Mouse (Mus musculus): ENCODE measurements at regions not wholly inside any gene's neighbourhood (a gene's known extent, or its start where the extent isn't known, plus 50 kb on each side); places are given as distances from the start of the nearest gene placed in this dataset.

- no peaks in the 10 kb centered on the region for H3K27me3 ChIP-seq (replicated peaks; ENCODE audit: insufficient read depth, low read length)
- H3K4me3 ChIP-seq (ENCODE audit: low read depth, low read length), result no peak overlapping the region
- no peaks in the 10 kb centered on the region for H3K9me3 ChIP-seq (ENCODE audit: low read length)
- H3K36me3 ChIP-seq (ENCODE audit: insufficient read depth, low read length), result no peaks in the 10 kb centered on the region
- H3K4me2 ChIP-seq (replicated peaks; ENCODE audit: low read depth, low read length), result peak overlapping the region; percentile 40
- TF ChIP-seq CTCF (IDR thresholded peaks at IDR 0.05) (peak; percentile 77), EP300 (IDR thresholded peaks at IDR 0.05) (no peak)
- no peak overlapping the region for H3K27ac ChIP-seq (ENCODE audit: low read length)
- WGBS, result 16% methylated on average over 16 of the region's 16 CpGs
- DNase-seq (ENCODE audit: low spot score) (peak; percentile 76), ATAC-seq (no peak; the same call in 1 of the 2 replicates)
- H3K4me1 ChIP-seq (ENCODE audit: insufficient read depth, low read depth, low read length), result peaks cover 3% of the 10 kb centered on the region; the same call in 1 of the 2 replicates
- H3K9ac ChIP-seq (replicated peaks; ENCODE audit: low read depth), result no peak overlapping the region
Measured at GRCm38 (mm10) chr3:134629166-134630134, 199.4 kb upstream of the Tacr3 start.

- ATAC-seq, result no peak
- WGBS, result 32% methylated on average over 9 of the region's 9 CpGs
- peaks cover 3% of the 10 kb centered on the region; the same call in 1 of the 2 replicates for H3K4me1 ChIP-seq (ENCODE audit: insufficient read depth, low read depth, low read length)
Measured at GRCm38 (mm10) chr3:134630135-134630516, 198.7 kb upstream of the Tacr3 start.

GRCm38 (mm10) chr3:134648727-134649445 lies 179.9 kb upstream of the Tacr3 start:
- no peak for ATAC-seq
- no peak overlapping the region for H3K27ac ChIP-seq (ENCODE audit: low read length)
- peak; percentile 25 for DNase-seq (ENCODE audit: low spot score)
- H3K27me3 ChIP-seq (replicated peaks; ENCODE audit: insufficient read depth, low read length), result no peaks in the 10 kb centered on the region
- H3K9ac ChIP-seq (replicated peaks; ENCODE audit: low read depth), result no peak overlapping the region
- H3K4me1 ChIP-seq (ENCODE audit: insufficient read depth, low read depth, low read length), result no peaks in the 10 kb centered on the region
- no peak overlapping the region for H3K4me3 ChIP-seq (ENCODE audit: low read depth, low read length)
- H3K9me3 ChIP-seq (ENCODE audit: low read length), result no peaks in the 10 kb centered on the region
- H3K36me3 ChIP-seq (ENCODE audit: insufficient read depth, low read length), result no peaks in the 10 kb centered on the region
- TF ChIP-seq EP300 (IDR thresholded peaks at IDR 0.05), result no peak
- TF ChIP-seq CTCF (IDR thresholded peaks at IDR 0.05), result peak; percentile 62
- no peak overlapping the region for H3K4me2 ChIP-seq (replicated peaks; ENCODE audit: low read depth, low read length)
- 47% methylated on average over 3 of the region's 3 CpGs for WGBS

More at GRCm38 (mm10) chr3:134630135-134630516, 198.7 kb upstream of the Tacr3 start:
- H3K27ac ChIP-seq (ENCODE audit: low read length), result no peak overlapping the region
- TF ChIP-seq EP300 (IDR thresholded peaks at IDR 0.05) (no peak), CTCF (IDR thresholded peaks at IDR 0.05) (no peak)
- H3K36me3 ChIP-seq (ENCODE audit: insufficient read depth, low read length), result no peaks in the 10 kb centered on the region
- peak overlapping the region; percentile 40 for H3K4me2 ChIP-seq (replicated peaks; ENCODE audit: low read depth, low read length)
- H3K4me3 ChIP-seq (ENCODE audit: low read depth, low read length), result no peak overlapping the region
- no peaks in the 10 kb centered on the region for H3K9me3 ChIP-seq (ENCODE audit: low read length)
- H3K9ac ChIP-seq (replicated peaks; ENCODE audit: low read depth), result no peak overlapping the region
- H3K27me3 ChIP-seq (replicated peaks; ENCODE audit: insufficient read depth, low read length), result no peaks in the 10 kb centered on the region
- DNase-seq (ENCODE audit: low spot score), result no peak

- 32% methylated on average over 4 of the region's 4 CpGs for WGBS
Measured at GRCm38 (mm10) chr3:134654051-134654450, 174.8 kb upstream of the Tacr3 start.

GRCm38 (mm10) chr3:134694893-134695292 lies 133.9 kb upstream of the Tacr3 start:
- Histone ChIP-seq H3K4me3 (ENCODE audit: low read depth, low read length) (no peak overlapping the region), H3K36me3 (ENCODE audit: insufficient read depth, low read length) (no peaks in the 10 kb centered on the region), H3K4me2 (replicated peaks; ENCODE audit: low read depth, low read length) (no peak overlapping the region), H3K9me3 (ENCODE audit: low read length) (no peaks in the 10 kb centered on the region), H3K9ac (replicated peaks; ENCODE audit: low read depth) (no peak overlapping the region), H3K27ac (ENCODE audit: low read length) (no peak overlapping the region), H3K4me1 (ENCODE audit: insufficient read depth, low read depth, low read length) (no peaks in the 10 kb centered on the region), H3K27me3 (replicated peaks; ENCODE audit: insufficient read depth, low read length) (no peaks in the 10 kb centered on the region)
- WGBS, result 93% methylated on average over 2 of the region's 2 CpGs
- no peak for TF ChIP-seq EP300 (IDR thresholded peaks at IDR 0.05)
- TF ChIP-seq CTCF (IDR thresholded peaks at IDR 0.05), result no peak
- DNase-seq (ENCODE audit: low spot score), result no peak
- ATAC-seq, result no peak

More at GRCm38 (mm10) chr3:134654051-134654450, 174.8 kb upstream of the Tacr3 start:
- H3K27ac ChIP-seq (ENCODE audit: low read length), result no peak overlapping the region
- no peak overlapping the region for H3K4me2 ChIP-seq (replicated peaks; ENCODE audit: low read depth, low read length)
- no peak for DNase-seq (ENCODE audit: low spot score)
- no peaks in the 10 kb centered on the region for H3K9me3 ChIP-seq (ENCODE audit: low read length)
- no peaks in the 10 kb centered on the region for H3K36me3 ChIP-seq (ENCODE audit: insufficient read depth, low read length)
- no peak for TF ChIP-seq EP300 (IDR thresholded peaks at IDR 0.05)
- TF ChIP-seq CTCF (IDR thresholded peaks at IDR 0.05), result peak; percentile 21; the same call in 1 of the 2 replicates
- H3K27me3 ChIP-seq (replicated peaks; ENCODE audit: insufficient read depth, low read length), result no peaks in the 10 kb centered on the region
- ATAC-seq, result no peak
- H3K4me1 ChIP-seq (ENCODE audit: insufficient read depth, low read depth, low read length), result no peaks in the 10 kb centered on the region
- no peak overlapping the region for H3K4me3 ChIP-seq (ENCODE audit: low read depth, low read length)
- no peak overlapping the region for H3K9ac ChIP-seq (replicated peaks; ENCODE audit: low read depth)

- Histone ChIP-seq H3K4me2 (replicated peaks; ENCODE audit: low read depth, low read length) (no peak overlapping the region), H3K36me3 (ENCODE audit: insufficient read depth, low read length) (no peaks in the 10 kb centered on the region), H3K27me3 (replicated peaks; ENCODE audit: insufficient read depth, low read length) (no peaks in the 10 kb centered on the region), H3K9ac (replicated peaks; ENCODE audit: low read depth) (no peak overlapping the region), H3K4me1 (ENCODE audit: insufficient read depth, low read depth, low read length) (no peaks in the 10 kb centered on the region), H3K27ac (ENCODE audit: low read length) (no peak overlapping the region), H3K9me3 (ENCODE audit: low read length) (no peaks in the 10 kb centered on the region), H3K4me3 (ENCODE audit: low read depth, low read length) (no peak overlapping the region)
- ATAC-seq, result no peak
- WGBS, result 16% methylated on average over 2 of the region's 2 CpGs
- TF ChIP-seq CTCF (IDR thresholded peaks at IDR 0.05), result no peak
- no peak for TF ChIP-seq EP300 (IDR thresholded peaks at IDR 0.05)
- no peak for DNase-seq (ENCODE audit: low spot score)
Measured at GRCm38 (mm10) chr3:134718620-134719019, 110.2 kb upstream of the Tacr3 start.
